22 mouse cellular contexts compared by ENCODE assay signal in genomic region chr11:106543006-106543405, GRCm38 (mm10).
"Had no signal": no experiment of that assay in that cellular context is flagged by ENCODE, and none has a peak within 500 bp of the region (broad histone marks: within the 10 kb centered on the region; RNA-seq: fewer than 3 reads in every experiment).

No protein-coding gene starts in this region.

- H3K4me1 ChIP-seq: intestine, embryonic 15.5 days; kidney, embryonic 15.5 days; midbrain, embryonic 12.5 days; midbrain, embryonic 15.5 days; neural tube, embryonic 12.5 days; stomach, embryonic 15.5 days had no signal

- H3K27ac ChIP-seq: intestine, embryonic 15.5 days; kidney, embryonic 15.5 days; limb, embryonic 12.5 days; limb, embryonic 15.5 days; macrophage; midbrain, embryonic 12.5 days; midbrain, embryonic 15.5 days; neural tube, embryonic 12.5 days; stomach, embryonic 15.5 days had no signal

- DNase-seq: kidney, adult 11 months; kidney, adult 8-10 months; kidney, postnatal 10 days; kidney, postnatal 4 days; left cerebral cortex, postnatal 4 days; lung, embryonic 14.5 days; right cerebral cortex, adult 18-20 months; right cerebral cortex, postnatal 25 days; spleen, adult 18-20 months; thymus, postnatal 4 days had no signal

- H3K9ac ChIP-seq: intestine, embryonic 15.5 days; kidney, embryonic 15.5 days; limb, embryonic 12.5 days; limb, embryonic 15.5 days; lung, embryonic 14.5 days; midbrain, embryonic 12.5 days; midbrain, embryonic 15.5 days; neural tube, embryonic 12.5 days; neural tube, embryonic 15.5 days; stomach, embryonic 15.5 days had no signal

- H3K27me3 ChIP-seq: intestine, embryonic 15.5 days; kidney, embryonic 15.5 days; limb, embryonic 12.5 days; limb, embryonic 15.5 days; midbrain, embryonic 12.5 days; midbrain, embryonic 15.5 days; neural tube, embryonic 12.5 days; neural tube, embryonic 15.5 days; stomach, embryonic 15.5 days had no signal

- ATAC-seq: hindbrain, embryonic 16.5 days; intestine, embryonic 15.5 days; lung, postnatal 0 days; midbrain, embryonic 15.5 days had no signal

- H3K4me2 ChIP-seq: intestine, embryonic 15.5 days; kidney, embryonic 15.5 days; limb, embryonic 12.5 days; limb, embryonic 15.5 days; lung, embryonic 14.5 days; midbrain, embryonic 12.5 days; midbrain, embryonic 15.5 days; neural tube, embryonic 12.5 days; neural tube, embryonic 15.5 days; stomach, embryonic 15.5 days had no signal

- H3K9me3 ChIP-seq: intestine, embryonic 15.5 days; kidney, embryonic 15.5 days; limb, embryonic 12.5 days; limb, embryonic 15.5 days; midbrain, embryonic 12.5 days; midbrain, embryonic 15.5 days; neural tube, embryonic 12.5 days; neural tube, embryonic 15.5 days; stomach, embryonic 15.5 days had no signal

- H3K4me3 ChIP-seq: intestine, embryonic 15.5 days; kidney, embryonic 15.5 days; limb, embryonic 12.5 days; limb, embryonic 15.5 days; midbrain, embryonic 12.5 days; midbrain, embryonic 15.5 days; neural tube, embryonic 12.5 days; neural tube, embryonic 15.5 days; stomach, embryonic 15.5 days had no signal
